Mouse (Mus musculus) kidney, adult 11 months (tissue): ENCODE measurements around the gene Qrich2.
A peak's percentile ranks its signal among the peaks of the same experiment; 100 is the strongest.
"Not testable (repeated sequence)": the region's sequence is repeated elsewhere in the genome, so short reads cannot be mapped to it uniquely, and the experiment has no call there.

Experiments used
- DNase-seq: peaks from one replicate; pipeline ENCODE4 v3.0.0; 2022

Qrich2 gene

DNA sequence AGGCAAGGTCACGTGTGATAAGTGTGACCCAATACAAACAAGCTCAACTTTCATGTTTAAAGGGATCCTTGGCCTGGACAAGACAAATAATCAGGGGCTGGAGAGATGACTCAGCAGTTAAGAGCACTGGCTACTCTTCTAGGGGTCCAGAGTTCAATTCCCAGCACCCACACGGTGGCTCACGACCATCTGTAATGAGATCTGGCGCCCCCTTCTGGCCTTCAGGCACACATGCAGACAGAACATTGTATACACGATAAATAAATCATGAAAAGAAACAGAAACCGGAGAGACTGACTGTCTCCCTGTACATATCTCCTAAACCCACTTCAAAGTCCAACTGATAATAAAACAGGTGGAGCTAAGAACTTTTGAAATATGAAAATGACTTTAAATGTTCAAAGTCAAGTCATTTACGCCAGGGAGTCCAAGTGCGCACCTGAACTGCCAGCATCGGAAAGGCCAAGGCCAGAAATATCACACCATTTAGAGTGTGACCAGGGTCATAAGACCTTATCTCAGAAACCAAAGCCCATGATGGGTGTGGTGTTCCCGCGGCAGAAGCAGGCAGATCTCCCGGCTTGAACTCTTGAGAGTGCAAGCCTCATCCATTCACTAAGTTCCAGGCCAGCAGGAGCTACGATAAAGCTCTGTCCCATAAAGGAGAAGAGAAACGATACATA, 22.8 kb upstream of the Qrich2 start:
- no peak for DNase-seq

DNA sequence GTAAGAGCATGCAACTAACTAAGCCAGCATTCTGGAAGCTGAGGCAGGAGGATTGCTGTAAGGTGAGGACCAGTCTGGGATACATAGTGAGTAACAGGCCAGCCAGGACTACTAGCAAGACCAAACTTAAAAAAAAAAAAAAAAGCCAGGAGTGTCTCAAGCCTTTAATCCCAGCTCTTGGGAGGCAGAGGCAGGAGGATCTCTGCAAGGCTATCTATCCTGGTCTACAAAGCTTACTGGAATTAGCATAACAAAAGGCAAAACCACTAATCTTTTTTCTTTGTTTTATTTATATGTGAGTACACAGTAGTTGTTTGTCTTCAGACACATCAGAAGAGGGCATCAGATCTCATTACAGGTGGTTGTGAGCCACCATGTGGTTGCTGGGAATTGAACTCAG, 22.2 kb upstream of the Qrich2 start:
- DNase-seq, result no peak

DNA sequence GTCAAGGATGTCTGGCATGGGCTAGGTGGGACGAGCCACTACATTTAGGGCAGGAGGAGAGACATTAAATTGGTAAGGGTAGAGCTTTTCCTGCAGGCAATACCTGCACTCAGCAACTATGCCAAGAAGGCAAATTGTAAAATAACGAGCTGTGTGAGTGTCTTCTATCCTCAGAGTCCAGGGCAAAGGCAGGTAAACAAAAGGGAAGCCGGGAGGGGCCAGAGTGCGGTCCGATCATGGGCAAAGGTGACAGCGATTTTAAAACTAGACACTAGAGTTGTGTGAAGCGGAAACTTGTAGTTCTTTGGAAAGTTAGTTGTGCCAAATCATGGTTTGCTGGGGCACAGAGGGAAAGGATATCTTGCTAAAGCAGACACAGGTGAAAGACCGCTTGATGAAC, 18.2 kb upstream of the Qrich2 start:
- no peak for DNase-seq

DNA sequence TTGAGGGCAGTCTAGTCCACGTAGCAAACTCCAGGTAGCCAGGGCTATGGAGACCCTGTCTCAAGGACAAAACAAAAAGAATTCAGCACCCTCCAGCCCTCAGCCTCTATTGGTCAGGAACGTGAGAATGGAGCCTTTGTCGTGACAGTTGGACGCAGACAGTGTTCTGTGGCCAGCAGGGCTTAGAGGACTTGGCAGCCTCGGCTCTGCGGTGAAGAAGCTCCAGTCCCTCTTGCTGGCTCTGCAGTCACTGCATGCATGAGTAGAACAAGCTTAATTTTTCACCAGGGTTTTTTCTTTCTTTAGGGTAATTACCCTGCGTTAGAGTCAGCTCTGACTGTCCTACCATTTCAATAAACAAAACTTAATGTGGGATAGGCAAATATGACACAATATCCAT, 15.7 kb upstream of the Qrich2 start:
- DNase-seq, result no peak

DNA sequence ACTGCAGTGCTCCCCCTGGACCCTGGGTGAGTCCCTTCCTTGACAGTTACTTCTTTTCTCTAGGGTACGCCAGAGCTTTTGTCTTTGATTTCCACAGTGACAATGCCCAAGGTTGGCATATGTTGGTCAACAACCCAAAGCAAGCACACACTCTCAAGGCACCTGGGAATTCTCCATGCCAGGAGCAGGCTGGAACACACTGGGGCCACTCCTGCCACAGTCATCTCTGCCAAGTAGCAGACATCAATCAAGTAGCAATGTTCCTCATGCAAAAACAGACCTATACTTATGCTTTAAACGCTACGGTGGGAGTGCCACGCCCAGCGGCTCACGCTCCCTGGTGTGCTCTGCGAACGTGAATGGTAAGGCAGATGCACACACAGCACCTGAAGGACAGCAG, 14.9 kb upstream of the Qrich2 start:
- no peak for DNase-seq

DNA sequence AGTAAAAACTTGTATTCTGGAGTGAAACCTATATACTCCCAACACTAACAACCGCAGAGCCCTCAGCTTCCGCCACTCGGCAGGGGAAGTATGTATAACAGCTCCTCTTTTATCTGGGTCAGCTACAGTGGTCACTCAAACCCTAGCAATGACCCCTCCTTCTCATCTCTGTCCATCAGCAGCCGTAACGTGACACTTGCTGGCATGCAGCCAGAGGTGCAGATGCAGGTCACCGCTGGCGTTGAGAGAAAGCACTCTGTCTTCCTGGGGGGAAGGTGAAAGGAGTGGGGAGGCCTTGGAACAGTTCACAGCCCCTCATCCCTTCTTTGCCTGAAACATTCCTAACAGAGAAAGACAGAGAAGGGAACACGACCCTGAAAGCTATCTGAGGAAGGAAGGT, 13.8 kb upstream of the Qrich2 start:
- no peak for DNase-seq

DNA sequence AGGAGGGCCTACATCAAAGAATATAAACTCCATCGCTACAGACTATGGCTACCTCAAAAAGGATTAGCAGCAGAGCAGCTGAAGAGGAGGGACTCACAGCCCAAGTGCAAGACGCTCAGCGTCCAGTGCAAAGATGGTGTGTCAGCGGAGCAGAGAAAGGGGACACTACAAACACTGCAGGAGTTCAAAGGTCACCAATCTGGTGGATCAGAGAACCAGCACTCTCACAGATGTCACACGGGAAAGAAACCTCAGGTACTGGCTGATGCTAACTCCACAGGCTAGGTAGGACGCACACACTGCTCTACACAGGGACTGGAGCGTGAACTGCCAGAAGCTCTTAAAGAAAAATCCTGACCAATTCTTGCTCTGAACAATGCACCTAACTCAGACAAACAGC, 12.9 kb upstream of the Qrich2 start:
- DNase-seq, result no peak

DNA sequence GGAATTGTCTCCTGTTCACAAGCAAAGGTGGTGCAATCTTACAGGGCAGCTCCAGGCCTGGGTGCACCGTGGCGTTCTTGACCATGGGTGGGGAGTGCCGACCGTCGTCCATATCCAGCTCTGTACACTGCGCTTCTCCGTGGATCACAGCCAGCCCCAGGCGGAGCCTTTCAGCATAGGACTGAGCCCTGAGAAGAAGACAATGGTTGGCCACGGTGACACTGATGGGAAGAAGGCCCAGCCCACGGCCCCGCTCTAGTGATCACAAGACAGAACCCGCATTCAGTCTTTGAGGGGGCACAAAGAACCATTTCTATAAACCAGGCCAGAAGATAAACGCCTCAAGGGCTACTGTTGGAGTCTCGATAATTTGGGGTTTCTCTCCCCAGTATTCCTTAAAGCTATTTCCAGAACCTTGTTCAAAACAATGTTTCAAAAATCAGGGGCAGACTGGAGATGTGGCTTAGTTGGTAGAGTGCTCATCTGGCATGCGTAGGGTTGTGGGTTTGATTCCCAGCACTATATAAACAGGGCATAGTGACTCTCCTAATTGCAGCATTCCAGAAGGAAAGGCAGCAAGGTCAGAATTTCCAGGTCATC, 11.2 kb upstream of the Qrich2 start:
- no peak for DNase-seq

DNA sequence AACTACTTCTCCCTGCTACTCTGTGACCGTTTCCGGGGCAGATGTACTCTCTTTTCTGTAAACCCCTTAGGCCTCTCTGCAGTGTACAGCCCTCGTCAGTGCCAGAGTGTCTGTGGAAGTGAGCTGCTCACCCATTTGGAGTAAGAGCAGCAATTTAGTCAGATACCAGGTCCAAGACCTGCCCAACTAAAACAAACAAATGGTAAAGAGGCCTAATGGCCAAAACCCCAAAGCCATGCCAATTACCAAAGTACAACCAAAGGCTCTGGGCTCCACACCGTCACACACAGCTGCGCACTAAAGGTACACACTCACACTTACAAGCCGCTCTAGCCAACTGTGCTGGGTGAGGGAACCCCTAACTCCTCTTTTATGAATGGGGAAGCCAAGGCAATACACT, 10.7 kb upstream of the Qrich2 start:
- DNase-seq, result no peak

DNA sequence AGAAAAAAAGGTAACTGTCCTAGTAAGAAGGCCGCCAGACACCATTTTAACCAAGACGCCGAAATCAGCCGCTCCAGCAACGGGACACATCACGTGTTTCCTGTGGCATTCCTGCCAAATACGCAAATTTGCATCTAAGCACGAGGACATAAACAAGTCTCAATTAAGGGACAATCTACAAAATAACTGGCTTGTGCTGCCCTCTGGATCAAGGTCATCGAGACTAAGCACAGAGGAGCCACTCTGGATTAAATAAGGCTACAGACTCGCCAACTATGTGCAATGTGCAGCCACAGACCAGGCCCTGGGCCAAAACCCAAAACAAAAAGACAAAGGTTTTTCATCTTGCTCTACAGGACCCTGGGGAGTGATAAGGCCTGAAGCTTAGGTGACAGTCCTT, 10.0 kb upstream of the Qrich2 start:
- peak; percentile 63 for DNase-seq

DNA sequence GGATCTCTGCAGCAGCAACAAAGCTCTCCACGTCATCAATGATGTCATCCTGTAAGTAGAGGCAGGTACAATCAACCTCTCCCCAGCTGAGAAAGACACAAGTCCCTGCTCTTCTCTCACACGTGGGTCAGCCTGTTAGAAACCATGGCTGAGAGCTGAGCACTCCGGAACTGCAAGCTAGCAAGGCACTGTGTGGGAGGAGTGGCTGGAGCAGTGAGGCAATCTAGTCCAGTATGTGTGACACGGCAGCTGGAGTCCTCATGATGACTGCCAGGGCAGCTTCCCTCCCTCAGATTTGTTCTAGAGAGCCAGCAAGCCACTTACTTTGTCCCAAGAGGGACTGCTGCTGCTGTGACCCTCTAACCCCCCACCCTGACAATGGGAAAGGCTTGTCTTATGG, 6.2 kb upstream of the Qrich2 start:
- DNase-seq, result no peak

DNA sequence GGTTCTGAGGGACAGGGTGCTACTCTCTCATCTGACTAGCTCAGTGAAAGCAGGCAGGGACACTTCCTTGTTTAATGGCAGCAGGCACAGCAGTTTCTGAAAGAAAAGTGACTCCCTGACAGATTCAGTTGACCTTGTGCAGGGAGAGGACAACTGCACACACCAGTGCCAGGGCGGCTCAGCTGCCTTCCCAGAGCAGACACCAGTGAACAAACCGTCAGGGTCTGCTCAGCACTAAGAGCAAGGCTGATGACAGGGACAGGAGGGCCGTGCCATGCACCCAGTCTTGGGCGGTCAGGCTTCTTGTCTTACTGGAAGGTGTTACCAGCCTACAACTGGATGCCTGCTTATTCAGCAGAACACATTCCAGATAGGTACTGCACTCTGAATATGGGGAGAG, 4.9 kb upstream of the Qrich2 start:
- no peak for DNase-seq

DNA sequence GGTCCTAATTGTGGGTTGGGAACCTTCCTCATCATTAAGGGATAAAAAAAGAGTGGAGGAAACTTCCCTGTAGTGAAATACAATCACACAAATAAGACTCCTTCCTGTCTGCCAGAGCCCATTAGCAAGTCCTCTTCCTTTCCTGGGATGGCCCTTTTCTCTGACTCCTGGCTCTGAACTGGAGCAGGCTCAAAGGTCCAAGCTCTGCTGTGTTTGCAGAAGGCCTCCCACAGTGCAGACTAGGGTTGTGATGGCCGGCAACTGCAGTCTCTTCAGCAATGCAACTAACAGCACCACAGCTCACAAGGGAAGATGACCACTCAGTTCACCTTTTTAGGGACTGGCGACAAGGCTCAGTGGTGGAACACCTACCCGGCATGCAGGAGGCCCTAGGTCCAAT, 4.2 kb upstream of the Qrich2 start:
- DNase-seq, result peak; percentile 42

DNA sequence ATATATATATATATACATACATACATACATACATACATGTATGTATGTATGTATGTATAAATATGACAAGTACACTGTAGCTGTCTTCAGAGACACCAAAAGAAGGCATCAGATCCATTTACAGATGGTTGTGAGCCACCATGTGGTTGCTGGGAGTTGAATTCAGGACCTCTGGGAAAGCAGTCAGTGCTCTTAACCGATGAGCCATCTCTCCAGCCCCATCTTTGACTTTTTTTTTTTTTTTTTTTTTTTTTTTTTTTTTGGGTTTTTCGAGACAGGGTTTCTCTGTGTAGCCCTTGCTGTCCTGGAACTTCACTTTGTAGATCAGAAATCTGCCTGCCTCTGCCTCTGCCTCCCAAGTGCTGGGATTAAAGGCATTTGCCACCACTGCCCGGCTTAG, 2.3 kb upstream of the Qrich2 start:
- DNase-seq, result not testable (repeated sequence)

DNA sequence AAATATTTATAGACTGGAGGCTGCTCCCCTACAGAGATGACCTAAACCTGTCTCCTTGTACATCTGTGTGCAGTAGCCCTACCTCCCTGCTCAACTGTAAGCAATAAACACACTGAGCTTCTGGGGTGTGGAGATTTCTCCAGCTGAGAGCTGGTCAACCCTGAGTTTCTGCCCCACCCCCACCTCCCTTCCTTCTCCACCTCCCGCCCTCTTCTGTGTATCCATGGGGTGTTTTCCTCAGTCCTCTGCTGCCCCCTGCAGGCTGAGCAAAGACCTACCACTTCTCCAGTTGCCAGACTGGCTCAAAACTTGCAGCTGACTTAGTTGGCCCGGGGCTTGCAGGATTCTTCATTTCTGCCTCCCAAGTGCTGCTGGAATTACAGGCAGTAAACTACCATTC, 2.2 kb downstream of the Qrich2 start:
- DNase-seq, result peak; percentile 78

DNA sequence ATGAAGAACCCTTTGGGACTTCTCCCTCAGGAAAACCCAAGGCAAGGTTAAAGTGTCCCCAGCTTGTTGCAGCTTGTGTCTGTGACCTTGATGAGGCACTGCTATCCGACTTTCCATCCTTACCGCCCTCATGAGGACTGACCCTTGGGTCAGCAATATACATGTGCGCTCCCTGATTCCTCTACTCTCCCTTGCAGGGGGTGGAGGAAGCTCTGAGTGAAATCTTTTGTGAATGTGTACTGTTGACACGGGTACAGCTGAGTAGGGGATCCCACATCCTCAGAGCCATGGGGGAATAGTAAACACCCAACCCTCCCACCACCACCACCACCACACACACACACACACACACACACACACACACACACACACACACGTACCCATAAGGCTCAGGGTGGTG, 2.7 kb downstream of the Qrich2 start:
- DNase-seq, result no peak

DNA sequence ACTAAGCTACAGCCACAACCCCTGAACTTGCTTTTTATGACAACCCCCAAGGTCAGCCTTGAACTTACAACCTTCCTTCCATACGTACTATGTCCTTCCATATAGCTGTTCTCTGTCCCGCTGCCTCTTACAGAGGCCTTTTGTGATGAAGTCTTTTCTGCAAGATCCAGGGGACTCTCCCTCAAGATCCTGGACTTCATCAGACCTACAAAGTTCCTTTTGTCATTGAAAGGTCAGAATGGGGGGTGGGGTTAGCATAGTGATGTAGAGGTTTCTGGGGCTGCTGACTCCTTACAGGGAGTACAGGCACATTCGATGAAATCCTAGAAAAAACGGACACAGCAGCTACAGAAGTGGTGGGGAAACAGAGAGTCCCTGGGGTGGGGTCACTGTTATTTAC, 6.3 kb downstream of the Qrich2 start:
- no peak for DNase-seq

DNA sequence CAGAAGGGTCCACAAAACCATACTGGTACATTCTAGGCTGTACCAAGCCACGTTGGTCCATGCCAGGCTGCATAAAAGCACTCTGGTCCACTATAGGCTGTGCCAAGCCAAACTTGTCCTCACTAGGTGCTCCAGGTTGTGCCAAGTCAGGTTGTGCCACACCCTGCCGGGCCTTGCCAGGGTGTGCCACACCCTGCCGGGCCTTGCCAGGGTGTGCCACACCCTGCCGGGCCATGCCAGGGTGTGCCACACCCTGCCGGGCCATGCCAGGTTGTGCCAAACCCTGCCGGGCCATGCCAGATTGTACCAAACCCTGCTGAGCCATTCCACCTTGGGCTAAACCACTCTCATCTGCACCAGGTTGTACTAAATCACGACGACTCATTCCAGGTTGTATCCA, 9.8 kb downstream of the Qrich2 start:
- no peak for DNase-seq

DNA sequence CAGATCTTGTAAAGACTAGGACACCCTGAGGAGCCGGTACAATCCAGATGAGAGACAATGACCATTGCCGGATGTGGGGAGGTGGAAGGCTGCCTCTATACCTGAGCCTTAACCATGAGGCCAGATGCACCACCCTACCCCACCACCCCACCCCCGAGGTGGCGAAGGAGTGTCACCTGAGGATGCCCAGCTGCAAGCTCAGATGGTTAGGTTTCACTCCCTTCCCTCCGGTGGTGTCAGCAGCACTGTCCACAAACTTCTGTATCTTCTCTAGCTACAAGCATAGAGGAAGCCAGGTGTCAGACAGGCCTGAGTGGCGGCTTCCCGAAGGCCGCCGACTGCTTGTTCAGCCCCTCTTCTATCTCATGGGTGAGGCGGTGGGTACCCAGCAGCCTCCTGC, 12.2 kb downstream of the Qrich2 start:
- DNase-seq, result no peak

DNA sequence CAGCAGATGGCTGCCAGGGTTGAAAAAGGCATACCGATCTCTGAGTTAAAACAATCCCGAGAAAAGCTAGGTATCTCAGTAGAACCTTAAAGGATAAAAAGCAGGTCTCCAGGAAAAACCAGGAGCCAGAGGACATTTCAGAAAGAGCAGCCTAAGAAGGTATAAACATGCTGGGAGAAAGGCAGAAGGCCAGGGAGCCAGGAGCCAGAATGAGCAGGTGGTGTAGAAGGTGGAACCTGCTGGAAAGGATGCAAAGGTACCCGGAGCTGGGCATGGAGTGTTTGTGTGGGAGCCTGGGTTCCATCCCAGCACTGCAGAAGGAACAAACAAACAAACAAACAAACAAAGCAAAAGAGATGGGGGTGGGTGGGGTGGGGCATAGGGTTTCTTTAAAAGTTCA, 16.7 kb downstream of the Qrich2 start:
- DNase-seq, result no peak

DNA sequence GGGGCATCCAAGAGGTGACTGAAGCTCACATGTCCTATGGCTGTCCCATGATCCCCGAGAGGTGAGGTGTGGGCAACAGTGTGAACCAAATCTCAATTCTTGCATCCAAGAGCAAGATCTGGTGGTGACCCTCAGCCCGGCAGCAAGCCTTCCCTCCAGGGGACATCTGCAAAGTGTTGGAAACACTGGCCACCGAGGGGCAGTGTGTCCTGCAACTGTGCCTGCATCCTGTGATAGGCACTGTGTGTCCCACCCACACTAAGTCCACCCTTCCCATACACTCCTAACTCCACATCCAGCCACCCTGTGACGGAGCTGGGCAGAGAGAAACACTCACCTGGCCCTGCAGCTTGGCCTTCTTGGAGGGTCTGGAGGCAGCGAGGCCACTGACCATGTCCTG, 18.2 kb downstream of the Qrich2 start:
- DNase-seq, result no peak

DNA sequence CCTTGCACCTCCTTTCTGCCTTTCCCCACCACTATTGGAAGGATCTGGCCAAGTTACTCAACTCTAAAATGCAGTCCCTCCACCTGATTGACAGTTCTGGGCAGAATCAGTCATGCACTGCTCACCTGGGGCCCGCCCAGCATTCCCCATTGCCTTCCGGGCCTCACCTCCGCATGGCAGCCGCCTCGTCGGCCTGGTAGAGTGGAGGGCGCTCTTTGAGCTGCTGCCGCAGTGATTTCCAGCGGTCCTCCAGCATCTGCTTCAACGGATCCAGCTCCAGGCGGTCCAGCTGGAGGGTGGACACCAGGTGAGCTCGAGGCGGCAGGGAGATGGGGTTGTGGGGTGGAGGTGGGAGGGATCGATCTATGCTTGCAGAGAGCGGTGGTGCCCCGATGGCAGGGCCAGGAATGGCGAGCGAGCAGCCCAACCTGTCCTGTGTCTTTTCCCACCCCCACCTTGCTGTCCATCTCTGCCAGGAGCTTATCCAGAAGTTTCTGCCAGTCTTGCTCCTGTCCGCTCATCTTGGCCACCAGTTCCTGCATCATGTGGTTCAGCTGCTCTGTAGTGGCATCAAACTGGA, 19.6 kb downstream of the Qrich2 start:
- no peak for DNase-seq

DNA sequence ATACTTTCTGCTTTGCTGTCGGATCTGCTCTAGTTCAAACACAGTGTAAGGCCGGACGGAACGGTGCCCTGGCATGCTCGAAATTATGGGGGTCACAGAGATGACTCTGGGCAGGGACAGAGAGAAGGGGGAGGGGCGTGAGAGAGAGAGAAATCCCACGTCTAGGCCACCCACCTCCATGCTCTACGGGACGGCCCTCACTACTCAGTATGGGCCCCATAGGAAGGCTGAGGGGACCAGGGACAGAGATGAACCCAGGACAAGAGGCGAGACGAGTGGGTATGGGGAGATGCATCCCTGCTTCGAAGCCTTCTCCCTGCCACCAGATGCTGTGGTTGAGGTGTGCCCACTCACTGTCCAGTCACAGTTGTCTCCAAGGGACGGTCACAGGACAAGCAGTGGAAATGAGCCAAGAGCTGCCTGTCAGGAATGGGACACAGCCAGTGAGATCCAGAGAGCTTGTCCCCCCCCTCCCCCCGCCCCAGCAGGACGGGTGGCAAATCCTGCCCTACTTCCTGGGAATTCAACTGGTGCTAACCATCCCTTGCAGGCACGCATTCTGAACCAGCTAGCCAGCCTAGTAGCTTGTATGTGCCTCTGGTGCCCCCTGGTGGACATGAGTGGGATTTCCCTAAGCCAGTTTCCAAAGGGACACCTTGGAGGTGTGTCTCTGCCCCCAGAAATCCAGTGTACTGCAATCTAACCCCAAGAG, 20.3 kb downstream of the Qrich2 start:
- peak; percentile 86 for DNase-seq

DNA sequence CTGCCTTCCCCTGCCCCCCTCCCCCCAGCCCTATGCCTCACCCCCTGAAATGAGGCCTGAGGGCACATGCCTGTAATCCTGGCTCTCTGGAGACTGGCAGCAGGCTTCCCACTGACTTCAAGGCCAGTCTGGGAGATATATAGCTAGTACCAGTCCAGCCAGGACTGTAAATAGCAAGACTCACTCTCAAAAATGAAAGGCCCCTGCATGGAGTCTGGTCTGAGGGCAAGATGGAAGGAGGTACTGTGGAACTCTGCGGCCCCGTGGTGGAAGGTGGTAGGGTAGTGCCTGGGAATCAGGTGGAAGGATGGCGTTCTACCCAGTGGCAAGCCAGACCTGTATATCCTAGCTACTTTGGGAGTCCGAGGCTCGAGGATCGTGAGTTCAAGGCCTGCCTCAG, 22.1 kb downstream of the Qrich2 start:
- DNase-seq, result no peak
